Mouse (Mus musculus) lung, embryonic 16.5 days (tissue): ENCODE measurements at regions not wholly inside any gene's neighbourhood (a gene's known extent, or its start where the extent isn't known, plus 50 kb on each side); places are given as distances from the start of the nearest gene placed in this dataset.

Experiments used
- ATAC-seq: fragments of 200-750 bp; cut with Nextera tagmentation; 2 replicates; pipeline ENCODE4 v1.8.0; 2017; ENCODE audit warnings: low read depth, mild to moderate bottlenecking, moderate library complexity
- H3K27ac ChIP-seq: fragments of 300-500 bp; sonication (generic); 2 replicates; pipeline ENCODE4 v1.5.1; 2014; ENCODE audit warnings: mild to moderate bottlenecking, control low read depth, low read length
- H3K27me3 ChIP-seq: fragments of 300-500 bp; sonication (generic); 2 replicates; pipeline ENCODE4 v1.6.1; 2014; ENCODE audit warnings: low read depth, low read length, mixed read lengths; ENCODE audit not compliant: control insufficient read depth, insufficient read depth
- H3K36me3 ChIP-seq: fragments of 300-500 bp; sonication (generic); 2 replicates; pipeline ENCODE4 v1.6.1; 2014; ENCODE audit warnings: low read length; ENCODE audit not compliant: control insufficient read depth, insufficient read depth
- H3K4me1 ChIP-seq: fragments of 300-500 bp; sonication (generic); replicated peaks from 2 replicates; pipeline ENCODE4 v1.6.1; 2014; ENCODE audit warnings: low read length, mixed read lengths; ENCODE audit not compliant: control insufficient read depth, insufficient read depth
- H3K4me2 ChIP-seq: fragments of 300-500 bp; sonication (generic); 2 replicates; pipeline ENCODE4 v1.6.1; 2014; ENCODE audit warnings: low read depth, low read length, control low read depth
- H3K4me3 ChIP-seq: fragments of 300-500 bp; sonication (generic); 2 replicates; pipeline ENCODE4 v1.5.1; 2014; ENCODE audit warnings: mild to moderate bottlenecking, low read length, control low read depth
- H3K9ac ChIP-seq: fragments of 300-500 bp; sonication (generic); 2 replicates; pipeline ENCODE4 v1.6.1; 2014; ENCODE audit warnings: low read length, control low read depth
- H3K9me3 ChIP-seq: fragments of 300-500 bp; sonication (generic); 2 replicates; pipeline ENCODE4 v1.6.1; 2016; ENCODE audit warnings: low read length; ENCODE audit not compliant: control insufficient read depth
- WGBS: fragments of 180-500 bp; shearing (Covaris S2); extraction: QIAGEN DNeasy Blood & Tissue Kit; methylation state at CpG from one replicate; pipeline ENCODE4 v1.1.7; 2014; 5-methylcytosine and 5-hydroxymethylcytosine counted together

GRCm38 (mm10) chr6:50808811-50809668 lies 154.8 kb upstream of the Npvf start:
- Histone ChIP-seq H3K4me2 (no peak overlapping the region), H3K4me3 (no peak overlapping the region), H3K27me3 (no peaks in the 10 kb centered on the region), H3K36me3 (no peaks in the 10 kb centered on the region), H3K9ac (0 out of 2 replicates have a peak overlapping the region, but pooled peaks have one; percentile 0), H3K27ac (no peak overlapping the region), H3K9me3 (no peaks in the 10 kb centered on the region), H3K4me1 (peaks cover 17% of the 10 kb centered on the region)
- WGBS = 20% methylated on average over 24 of the region's 24 CpGs
- no peak for ATAC-seq

- no peaks in the 10 kb centered on the region for H3K36me3 ChIP-seq
- H3K4me1 ChIP-seq = peaks cover 17% of the 10 kb centered on the region
- 27% methylated on average over 4 of the region's 4 CpGs for WGBS
- no peak overlapping the region for H3K4me3 ChIP-seq
- no peaks in the 10 kb centered on the region for H3K9me3 ChIP-seq
- H3K27me3 ChIP-seq = no peaks in the 10 kb centered on the region
- ATAC-seq = no peak
- H3K27ac ChIP-seq = no peak overlapping the region
- no peak overlapping the region for H3K4me2 ChIP-seq
- 0 out of 2 replicates have a peak overlapping the region, but pooled peaks have one; percentile 0 for H3K9ac ChIP-seq
These were observed 155.4 kb upstream of the Npvf start for GRCm38 (mm10) chr6:50809669-50809983.

- no peak for ATAC-seq
- Histone ChIP-seq H3K4me1 (no peaks in the 10 kb centered on the region), H3K4me3 (no peak overlapping the region), H3K36me3 (no peaks in the 10 kb centered on the region), H3K9me3 (no peaks in the 10 kb centered on the region), H3K27ac (no peak overlapping the region), H3K4me2 (no peak overlapping the region), H3K9ac (no peak overlapping the region), H3K27me3 (no peaks in the 10 kb centered on the region)
- WGBS = 75% methylated on average over 10 of the region's 10 CpGs
These were observed 160.8 kb upstream of the Npvf start for GRCm38 (mm10) chr6:50814936-50815500.

GRCm38 (mm10) chr6:50815579-50815978 lies 161.3 kb upstream of the Npvf start:
- Histone ChIP-seq H3K9ac (no peak overlapping the region), H3K27me3 (no peaks in the 10 kb centered on the region), H3K27ac (no peak overlapping the region), H3K4me2 (no peak overlapping the region), H3K4me3 (no peak overlapping the region), H3K9me3 (no peaks in the 10 kb centered on the region), H3K36me3 (no peaks in the 10 kb centered on the region), H3K4me1 (no peaks in the 10 kb centered on the region)
- no peak for ATAC-seq
- 59% methylated on average over 8 of the region's 8 CpGs for WGBS

- no peaks in the 10 kb centered on the region for H3K36me3 ChIP-seq
- H3K9ac ChIP-seq = no peak overlapping the region
- no peak overlapping the region for H3K27ac ChIP-seq
- H3K4me1 ChIP-seq = no peaks in the 10 kb centered on the region
- H3K4me2 ChIP-seq = no peak overlapping the region
- ATAC-seq = no peak
- H3K4me3 ChIP-seq = no peak overlapping the region
- H3K9me3 ChIP-seq = no peaks in the 10 kb centered on the region
- no peaks in the 10 kb centered on the region for H3K27me3 ChIP-seq
- 51% methylated on average over 10 of the region's 10 CpGs for WGBS
These were observed 163.2 kb upstream of the Npvf start for GRCm38 (mm10) chr6:50817430-50817829.

DNA sequence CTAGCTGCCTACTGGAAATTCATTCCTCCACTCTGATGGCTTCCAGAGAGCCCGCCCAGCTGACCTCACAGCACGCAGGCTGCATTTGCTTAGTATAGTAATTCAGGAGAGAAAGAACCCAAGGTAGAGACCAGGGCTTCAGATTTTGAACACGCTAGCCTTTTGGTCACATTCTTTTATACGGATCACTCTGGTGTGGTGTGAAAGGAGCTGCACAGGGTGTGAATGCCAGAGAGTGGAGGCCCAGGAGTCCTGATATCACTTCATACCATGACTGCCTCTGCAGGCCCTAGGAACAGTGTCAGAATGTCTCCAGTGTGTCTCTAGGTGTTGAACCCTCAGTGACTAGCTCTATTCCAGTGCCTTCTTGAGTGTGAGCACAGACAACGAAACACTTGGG lies 164.2 kb upstream of the Npvf start:
- Histone ChIP-seq H3K4me3 (no peak overlapping the region), H3K36me3 (no peaks in the 10 kb centered on the region), H3K4me1 (no peaks in the 10 kb centered on the region), H3K9ac (no peak overlapping the region), H3K27ac (no peak overlapping the region), H3K27me3 (peaks cover 3% of the 10 kb centered on the region; the same call in 1 of the 2 replicates), H3K9me3 (no peaks in the 10 kb centered on the region), H3K4me2 (no peak overlapping the region)
- 89% methylated on average over 5 of the region's 5 CpGs for WGBS
- ATAC-seq = no peak

- H3K4me2 ChIP-seq = no peak overlapping the region
- WGBS = 62% methylated on average over 10 of the region's 10 CpGs
- no peak overlapping the region for H3K4me3 ChIP-seq
- peaks cover 3% of the 10 kb centered on the region; the same call in 1 of the 2 replicates for H3K27me3 ChIP-seq
- no peak overlapping the region for H3K9ac ChIP-seq
- ATAC-seq = no peak
- H3K4me1 ChIP-seq = no peaks in the 10 kb centered on the region
- no peak overlapping the region for H3K27ac ChIP-seq
- H3K9me3 ChIP-seq = no peaks in the 10 kb centered on the region
- H3K36me3 ChIP-seq = no peaks in the 10 kb centered on the region
These were observed 164.8 kb upstream of the Npvf start for GRCm38 (mm10) chr6:50818891-50819541.

DNA sequence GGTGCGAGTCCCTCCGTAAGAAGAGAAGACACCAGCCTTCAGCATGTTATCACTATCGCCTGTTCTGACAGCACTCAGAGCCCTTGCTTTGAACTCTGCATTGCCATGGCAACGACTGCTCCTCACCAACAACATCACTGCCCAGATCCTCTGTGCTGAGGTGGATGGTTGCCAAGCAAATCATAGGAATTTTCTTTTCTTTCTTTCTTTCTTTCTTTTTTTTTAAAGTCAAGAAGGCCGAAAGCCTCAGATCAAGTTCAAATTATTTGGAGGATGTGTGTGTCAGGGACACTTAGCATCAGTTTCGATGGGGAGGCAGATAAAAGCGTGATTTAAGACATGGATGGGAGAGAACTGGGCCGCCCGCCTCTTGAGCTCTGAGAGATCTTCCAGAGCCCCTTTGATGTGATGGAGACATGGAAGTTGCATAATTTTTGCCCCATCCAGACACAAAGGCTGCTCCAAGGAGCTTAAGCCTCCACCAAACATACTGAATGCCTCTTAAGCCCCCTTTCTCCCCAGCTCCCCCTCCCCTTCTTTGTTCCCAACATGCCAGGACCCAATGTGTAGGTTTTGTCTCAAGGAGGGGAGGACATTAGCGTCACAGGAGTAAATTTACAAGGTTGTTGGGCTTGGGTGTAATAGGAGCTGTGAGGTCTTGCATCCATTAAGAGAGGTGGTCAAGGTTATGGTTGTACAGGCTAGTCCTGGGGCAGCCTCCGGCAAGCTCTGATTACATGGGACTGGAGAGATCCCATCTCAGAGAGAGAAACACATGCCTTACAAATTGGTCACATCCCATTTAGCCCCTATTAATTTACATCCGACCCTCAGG lies 167.4 kb upstream of the Npvf start:
- H3K27ac ChIP-seq = no peak overlapping the region
- no peaks in the 10 kb centered on the region for H3K9me3 ChIP-seq
- H3K9ac ChIP-seq = no peak overlapping the region
- H3K36me3 ChIP-seq = no peaks in the 10 kb centered on the region
- no peak overlapping the region for H3K4me2 ChIP-seq
- peak; percentile 48; the same call in 1 of the 2 replicates for ATAC-seq
- no peak overlapping the region for H3K4me3 ChIP-seq
- H3K27me3 ChIP-seq = peaks cover 3% of the 10 kb centered on the region; the same call in 1 of the 2 replicates
- H3K4me1 ChIP-seq = no peaks in the 10 kb centered on the region
- WGBS = 41% methylated on average over 12 of the region's 12 CpGs
